Mouse (Mus musculus) cerebellum, adult 18-20 months (tissue): Measurements from ENCODE around the gene Fam189a1.
A peak's percentile ranks its signal among the peaks of the same experiment; 100 is the strongest.

ENCODE experiments used
- DNase-seq, 2 experiments: peaks; one replicate each; pipeline ENCODE4 v3.0.0; 2021

Gene Fam189a1

DNA sequence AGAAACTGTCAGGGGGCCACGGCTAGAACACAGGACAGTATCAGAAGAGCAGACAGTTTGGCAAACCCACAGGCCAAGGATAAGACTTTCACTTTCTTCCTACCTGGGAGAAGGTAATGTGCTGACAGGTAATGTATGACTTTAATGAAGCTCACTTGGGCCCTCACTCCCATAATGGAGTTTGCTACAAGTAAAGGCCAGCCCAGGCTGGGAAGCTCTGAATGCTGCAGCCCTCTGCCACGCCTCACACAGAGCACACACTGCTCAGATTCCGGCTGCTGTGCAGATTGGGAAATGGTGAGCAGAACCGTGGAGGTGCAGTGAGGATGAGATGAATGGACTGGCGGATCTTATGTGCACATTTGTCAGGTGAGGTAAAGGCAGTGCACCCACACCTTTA lies 211.7 kb downstream of the Fam189a1 start:
- no peak for DNase-seq

DNA sequence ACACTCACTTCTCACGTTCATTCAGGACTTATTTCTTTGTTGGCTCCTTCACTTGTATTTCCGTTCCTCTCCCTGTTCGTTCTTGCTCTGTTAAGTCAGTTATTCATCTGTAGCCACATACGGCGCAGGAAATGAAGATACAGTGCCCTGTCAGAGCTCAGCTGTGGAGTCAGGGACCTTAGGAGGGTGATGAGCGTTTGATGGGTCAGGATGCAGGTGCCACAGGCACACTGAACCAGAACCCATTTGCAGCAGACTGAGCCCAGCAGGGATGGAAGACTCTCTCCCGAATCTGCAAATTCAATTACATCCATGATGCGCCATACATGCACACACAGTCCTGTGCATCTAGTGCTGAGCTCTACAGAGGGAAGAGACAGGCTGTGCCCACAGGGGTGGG lies 212.2 kb downstream of the Fam189a1 start:
- DNase-seq: no peak

DNA sequence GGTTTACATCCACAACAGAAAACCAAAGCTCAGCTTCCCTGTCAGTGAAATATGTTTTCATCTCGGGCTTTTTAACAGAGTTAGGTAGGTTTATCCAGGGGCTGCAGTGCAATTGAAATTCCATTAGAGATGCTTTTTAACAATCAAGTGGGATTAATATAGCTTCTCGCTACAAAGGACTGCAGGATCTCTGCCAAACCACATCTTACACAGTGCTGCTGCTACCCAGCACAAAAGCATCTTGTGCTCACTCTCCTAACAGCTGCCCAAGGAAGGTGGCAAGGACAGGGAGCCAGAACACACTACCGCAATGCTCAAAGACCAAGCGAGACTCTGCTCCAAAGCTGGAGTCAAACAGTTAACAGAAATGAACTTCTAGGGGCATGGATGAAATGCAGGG lies 219.4 kb downstream of the Fam189a1 start:
- DNase-seq: no peak

DNA sequence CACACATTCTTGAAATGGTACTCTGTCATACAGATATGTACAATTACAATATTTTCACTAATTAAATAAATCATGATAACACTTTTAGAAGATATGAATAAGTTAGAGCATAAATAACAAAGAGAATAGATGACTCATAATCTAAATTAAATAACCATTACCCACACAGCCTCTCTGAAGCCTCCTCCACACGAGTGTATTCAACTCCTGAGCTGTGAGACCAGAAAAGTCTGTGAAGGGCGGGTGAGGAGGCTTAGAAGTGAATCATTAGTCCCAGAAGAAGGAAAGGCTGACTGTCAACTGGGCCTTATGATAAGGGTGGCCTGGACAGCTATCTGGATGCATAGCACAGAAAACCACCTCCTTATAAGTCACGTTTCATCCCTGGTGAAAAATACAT lies 222.3 kb downstream of the Fam189a1 start:
- no peak for DNase-seq

DNA sequence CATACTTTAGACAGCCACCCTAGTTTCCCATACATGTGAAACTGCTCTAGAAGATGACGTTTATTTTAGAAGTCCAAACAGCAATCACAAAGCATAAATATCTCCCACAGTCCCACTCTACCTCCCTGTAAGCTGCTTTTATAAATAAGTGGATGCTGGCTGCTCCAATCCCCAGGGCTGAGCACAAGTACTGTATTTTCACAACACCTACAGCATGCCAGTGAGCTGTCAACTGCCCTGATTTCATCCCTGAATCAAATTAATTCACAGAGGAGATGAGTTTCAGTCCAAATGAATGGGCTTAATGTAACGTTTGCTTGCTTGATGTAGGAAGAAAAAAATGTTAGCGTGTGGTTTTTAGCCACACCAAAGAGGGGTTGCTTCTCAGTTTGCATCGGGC lies 225.4 kb downstream of the Fam189a1 start:
- DNase-seq: no peak

DNA sequence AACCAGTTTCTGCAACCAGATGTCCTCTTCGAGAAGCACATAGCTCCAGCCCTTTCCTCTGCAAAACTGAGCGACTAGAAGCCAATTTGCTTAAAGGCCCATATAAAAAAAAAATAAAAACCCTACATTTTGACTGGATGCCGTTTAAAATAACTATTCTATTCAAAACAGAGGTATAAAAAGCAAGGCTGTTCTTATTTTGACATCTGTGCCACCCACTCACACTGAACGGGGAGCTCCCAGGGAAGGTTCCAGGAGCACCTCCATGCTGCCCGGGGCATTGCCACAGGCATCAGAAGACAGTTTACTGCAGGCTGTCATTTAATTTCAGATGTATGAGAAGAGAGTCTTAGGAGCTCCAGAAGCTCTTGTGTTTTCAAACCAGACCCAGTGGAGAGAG lies 232.5 kb downstream of the Fam189a1 start:
- DNase-seq: no peak

DNA sequence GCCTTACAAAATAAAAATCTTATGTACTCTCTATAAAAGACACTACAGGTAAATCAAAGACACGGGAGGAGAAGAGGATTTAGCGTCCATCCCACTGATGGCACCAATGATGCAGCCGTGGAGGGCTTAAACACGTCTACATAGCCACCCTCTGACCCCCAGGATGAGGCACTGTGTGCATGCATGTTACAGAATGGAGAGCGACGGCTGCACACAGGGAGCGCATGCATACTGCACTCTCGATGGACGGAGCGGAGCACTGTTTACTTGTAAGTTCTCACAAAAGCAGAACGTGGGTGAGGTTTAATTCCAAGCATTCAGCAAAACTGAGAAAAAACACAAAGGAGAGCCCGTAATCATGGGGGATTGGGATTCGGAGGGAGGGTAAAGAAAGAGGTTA lies 235.2 kb downstream of the Fam189a1 start:
- DNase-seq: no peak

DNA sequence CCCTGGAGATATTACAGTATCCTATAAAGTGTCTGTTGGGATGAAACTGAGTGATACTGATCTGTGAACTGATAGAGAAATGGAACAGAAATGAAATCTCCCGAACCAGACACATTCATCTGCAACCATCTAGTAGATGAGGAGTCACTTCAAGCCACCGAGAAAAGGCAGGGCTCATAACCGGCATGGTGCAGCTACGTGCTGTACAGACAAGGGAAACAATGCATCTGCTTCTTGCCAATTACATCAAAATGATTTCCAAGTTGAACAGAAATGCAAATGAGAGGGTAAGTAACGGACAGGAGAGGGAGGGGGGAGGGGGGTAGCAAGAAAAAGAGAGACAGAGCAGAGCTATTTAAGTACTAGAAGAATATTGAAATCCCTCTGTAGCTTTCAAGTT lies 235.6 kb downstream of the Fam189a1 start:
- no peak for DNase-seq

DNA sequence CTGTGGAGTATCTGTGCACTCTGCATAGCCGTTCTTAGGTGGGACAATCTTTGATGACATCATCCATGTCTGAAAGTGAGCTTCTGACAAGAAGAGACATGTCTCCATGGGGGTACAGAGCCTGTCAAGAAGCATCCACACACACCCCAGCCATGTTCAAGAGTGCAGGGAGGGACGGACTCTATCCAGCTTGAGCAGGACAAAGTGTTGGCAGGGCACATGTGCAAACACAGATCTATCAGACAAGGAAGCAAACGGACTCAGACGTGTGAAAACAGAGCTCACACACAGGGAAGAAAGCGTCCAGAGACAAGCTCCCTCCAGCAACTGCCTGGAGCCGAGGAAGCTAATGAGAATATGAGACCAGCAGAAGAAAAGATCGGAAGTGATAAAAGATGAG lies 239.7 kb downstream of the Fam189a1 start:
- DNase-seq: no peak

DNA sequence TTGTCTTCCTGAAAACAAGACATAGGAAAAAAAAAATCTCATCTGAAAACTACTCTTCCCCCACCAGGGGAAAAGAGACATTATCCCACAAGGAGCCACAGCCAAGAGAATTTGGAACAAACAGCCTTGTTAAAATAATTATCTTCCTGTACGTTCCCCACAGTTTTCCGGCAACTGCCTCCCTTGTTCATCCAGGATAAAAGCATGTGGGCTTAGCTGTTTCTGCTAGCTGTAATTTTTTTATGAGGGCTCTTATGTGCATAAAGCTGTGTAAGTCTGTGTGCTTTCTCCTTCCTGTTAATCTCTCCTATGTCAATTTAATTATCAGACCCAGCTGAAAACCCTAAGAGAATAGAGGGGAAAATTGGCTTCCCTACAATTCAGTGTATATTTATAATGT lies 241.2 kb downstream of the Fam189a1 start:
- DNase-seq: no peak

DNA sequence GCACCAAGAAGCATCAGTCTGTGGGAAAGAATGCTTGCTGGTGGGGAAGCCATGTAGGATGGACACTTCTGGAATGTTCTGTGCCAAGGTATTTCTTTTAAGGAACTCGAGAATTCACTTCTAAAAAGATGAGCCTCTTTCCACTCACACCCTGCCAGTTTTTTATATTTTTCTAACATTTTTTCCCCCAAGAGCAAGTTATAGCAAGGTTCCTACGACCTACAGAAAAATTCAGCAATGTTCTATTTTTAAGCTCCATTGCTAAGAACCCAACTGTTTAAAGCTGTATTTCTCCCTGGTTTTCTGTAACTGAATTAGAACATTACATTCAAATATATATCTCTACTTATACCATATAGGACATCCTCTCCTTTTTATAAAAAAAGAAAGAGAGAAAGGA lies 244.4 kb downstream of the Fam189a1 start:
- no peak for DNase-seq

DNA sequence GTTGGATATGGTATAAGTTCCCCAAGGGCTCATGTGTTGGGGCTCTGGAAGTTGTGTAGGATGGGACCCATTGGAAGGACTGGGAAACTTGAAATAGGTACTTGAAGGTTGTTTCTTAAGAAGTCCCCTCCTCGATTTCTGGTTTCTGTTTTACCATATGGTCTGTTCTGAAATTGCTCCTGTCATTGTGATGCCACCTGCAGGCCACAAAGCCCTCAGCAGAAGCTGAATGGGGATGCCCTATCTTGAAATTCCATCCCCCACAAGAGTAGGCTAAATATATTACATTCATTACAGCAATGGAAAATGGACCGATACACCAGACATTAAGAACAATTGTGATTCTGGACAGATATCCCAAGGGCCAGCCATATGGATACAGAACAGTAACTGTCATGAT lies 246.2 kb downstream of the Fam189a1 start:
- no peak for DNase-seq

DNA sequence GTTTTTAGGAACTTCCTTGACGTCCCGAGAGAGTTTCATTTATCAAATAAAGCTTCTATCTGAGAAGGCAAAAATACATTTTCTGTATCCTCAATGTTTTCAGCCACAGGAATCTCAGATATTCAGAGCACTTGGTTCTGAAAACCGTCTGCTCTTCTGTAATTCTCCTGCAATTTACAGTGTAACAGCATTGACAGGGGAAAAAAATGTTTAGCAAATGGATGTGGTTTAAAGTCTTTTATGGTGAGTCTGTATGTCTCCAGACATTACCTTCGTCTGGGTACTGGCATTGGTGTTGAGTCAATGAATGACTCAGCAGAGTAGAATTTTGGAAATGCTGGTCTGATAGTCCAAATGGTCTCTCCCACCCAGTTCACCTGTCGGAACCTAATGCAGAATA lies 249.4 kb downstream of the Fam189a1 start:
- DNase-seq: no peak

DNA sequence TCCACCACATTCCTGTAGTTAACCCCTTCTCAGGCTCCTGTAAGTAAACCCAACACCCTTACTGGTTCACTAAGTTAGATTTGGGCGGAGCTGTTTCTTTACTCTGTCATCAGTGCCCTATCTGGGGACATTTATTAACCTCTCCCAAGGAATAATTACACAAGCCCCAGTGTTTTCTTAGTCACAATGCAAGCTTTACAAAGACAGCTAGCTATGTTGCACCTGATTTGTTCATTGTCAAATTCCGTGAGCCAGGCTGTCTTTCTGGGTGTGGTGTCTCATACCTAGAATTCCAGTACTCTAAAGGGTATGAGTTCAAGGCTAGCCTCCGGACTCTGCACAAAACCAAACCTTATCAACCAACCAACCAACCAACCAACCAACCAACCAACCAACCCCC lies 250.9 kb downstream of the Fam189a1 start:
- DNase-seq: no peak

DNA sequence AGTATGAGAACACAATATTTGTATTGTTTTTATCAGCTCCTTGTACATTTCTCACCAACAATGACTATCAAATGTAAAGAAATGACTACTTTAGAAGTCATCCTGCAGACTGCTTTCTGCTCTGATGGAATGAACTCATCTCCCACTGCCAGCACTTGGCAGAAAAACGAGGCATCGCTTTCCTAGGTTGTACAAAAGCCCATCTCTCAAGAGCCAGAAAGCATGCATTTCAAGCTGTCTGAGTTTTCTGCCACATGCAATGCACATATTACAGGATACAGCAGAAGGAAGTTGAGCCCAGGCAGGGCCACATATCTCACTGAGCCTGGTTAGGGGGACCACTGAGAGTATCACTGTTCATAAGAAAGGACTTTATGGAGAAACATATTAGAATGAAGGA lies 256.1 kb downstream of the Fam189a1 start:
- no peak for DNase-seq

DNA sequence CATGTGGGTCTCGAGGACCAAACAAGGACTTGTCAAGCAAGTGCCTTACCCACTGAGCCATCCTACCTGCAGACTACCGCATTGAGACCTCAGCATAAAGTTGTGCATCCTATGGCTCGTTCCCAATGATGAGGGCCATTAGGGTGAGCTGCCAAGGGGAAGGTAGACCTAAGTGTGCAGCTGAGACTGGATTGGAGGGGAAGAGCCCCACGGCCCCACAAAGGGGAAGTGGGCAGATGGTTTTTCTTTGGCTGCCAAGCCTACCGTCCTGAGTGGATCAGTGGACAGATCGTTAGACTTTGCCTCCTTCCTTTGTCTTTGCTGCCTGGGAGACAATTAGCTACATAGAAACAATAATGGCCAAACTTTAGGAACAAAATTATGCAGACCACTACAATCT lies 259.8 kb downstream of the Fam189a1 start:
- no peak for DNase-seq

DNA sequence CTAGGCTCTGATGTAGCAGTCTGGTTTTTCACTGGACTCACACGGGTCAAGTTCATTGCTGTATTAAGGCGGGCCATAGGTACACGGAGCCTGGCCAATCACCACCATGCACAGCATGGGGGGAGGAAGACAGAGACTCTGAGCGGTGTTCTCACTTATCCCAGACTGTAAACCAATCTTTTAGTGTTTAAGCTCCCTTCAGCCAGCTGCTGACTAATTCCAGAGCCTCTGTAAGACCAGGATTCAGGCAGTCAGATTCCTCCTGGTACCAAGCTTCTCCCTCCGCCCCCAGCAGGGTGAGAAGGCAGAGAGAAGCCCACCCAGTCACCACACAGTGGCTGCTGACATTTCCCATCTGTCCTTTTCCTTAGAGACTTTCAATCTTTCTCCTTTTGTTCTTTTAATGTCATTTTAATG lies 260.7 kb downstream of the Fam189a1 start:
- DNase-seq: no peak

DNA sequence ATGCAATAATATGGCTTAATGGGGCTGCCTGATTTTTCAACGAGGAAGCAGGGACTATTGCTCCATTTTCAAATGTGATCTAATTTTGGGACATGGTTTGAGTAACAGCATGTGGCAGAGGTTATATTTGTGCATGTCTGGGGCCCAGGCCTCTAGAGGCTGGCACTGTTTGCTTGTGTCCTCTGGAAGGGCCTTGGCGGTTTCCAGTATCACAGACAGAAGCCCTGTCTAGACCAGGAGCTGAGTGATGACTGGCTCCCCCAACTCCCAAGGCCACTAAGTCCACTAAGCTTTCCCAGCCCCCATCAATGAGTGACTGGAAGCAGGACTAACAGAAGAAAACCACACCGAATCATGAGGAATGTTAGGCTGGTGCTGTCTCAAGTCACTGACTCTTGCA lies 265.2 kb downstream of the Fam189a1 start:
- DNase-seq: no peak

DNA sequence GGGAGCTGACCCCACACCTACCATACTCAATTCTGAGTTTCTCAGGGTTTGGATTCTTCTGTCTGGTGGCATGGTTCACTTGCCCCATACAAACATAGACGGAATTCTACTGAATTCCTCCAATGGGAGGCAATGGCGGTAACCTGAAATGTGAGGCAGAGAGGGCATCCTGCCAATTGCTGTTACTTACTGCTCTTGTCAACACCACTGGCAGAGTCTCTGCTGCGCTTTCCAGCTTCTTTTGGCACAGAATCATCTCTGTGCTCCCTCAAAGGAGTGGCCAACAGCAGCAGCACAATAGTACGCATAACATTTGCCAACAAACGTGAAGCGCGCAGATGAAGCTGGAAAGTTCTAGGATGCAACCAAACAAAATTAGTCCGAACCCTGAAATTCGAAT lies 266.5 kb downstream of the Fam189a1 start:
- DNase-seq: no peak

DNA sequence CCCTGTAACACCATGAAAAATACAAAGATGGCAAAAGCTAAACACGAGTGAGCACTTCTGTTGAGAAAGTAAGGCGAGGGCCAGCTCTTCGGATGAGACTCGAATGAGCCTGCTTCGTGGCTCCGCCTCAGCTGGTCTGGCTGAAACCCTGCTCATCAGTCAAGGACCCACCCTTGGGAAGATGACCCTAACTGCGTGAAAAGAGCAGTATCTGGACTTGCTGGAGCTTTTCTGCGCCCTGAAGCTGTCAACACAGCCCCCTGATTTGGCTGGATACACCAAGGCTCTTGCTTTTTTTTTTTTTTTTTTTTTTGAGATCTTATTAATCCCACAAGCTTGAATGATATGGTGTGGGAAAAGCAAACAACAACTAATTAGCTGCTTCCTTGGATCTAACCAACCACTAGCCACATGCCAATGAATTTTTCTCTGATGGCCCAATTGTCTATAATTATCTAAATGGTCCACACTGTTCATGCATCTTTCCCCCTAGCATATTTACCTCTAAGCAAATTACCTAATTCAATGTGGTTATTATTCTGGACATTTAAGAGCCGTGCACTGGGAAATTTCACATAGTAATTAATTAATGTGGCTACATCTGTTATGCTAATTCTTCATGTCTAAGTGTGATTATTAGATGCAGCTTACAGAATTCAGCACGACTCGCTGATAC lies 272.0 kb downstream of the Fam189a1 start:
- no peak for DNase-seq

DNA sequence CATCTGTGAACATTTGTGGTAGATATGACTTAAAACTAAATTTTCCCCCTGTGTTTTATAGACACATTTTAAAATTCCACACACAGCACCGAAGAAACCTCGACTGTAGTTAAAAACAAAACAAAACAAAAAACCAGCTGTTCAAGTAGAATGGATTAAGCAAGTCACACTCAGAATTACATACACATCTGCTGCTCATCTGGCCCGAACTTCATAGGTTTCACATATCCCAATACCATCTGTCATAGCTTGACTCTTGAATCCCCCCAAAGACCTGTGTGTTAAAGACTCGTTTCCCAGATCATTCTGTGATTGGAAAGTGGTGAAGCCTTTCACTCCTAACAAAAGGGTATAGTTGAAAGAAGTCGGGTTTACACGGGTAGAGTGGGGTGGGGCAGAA lies 274.1 kb downstream of the Fam189a1 start:
- no peak for DNase-seq

DNA sequence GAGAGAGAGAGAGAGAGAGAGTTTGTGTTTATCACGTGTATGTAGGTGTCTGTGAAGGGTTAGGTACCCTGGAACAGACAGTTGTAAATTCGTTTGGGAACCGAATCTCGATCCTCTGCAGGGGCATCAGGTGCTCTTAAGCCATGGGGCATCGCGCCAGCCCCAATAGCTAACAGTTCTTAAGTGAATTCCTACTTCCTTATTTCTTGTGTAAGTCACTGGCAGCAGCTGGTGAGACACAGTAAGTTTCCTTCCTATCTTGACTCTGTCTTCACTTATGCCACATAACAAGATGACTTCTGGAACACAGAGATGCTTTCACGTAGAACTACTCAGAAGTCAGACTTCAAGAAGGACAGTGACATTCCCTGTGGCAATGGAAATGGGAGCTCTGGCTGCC lies 275.0 kb downstream of the Fam189a1 start:
- DNase-seq: no peak

DNA sequence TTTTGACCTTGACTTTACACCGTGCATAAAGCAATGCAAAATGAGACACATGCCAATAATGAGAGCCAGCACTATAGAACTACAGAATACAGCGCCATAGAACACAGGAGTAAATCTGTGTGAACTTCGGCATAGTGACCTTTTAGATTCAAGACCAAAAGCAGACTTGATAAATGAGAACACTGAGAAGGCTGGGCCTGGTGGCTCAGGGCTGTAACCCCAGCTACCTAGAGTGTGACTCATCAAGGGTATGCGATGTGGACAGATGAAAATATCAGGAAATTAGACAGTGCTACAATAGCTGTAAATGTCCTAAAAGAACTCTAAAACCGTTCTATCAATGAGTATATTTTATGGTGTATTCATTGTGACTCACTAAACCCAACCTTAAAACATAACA lies 276.0 kb downstream of the Fam189a1 start:
- DNase-seq: no peak

DNA sequence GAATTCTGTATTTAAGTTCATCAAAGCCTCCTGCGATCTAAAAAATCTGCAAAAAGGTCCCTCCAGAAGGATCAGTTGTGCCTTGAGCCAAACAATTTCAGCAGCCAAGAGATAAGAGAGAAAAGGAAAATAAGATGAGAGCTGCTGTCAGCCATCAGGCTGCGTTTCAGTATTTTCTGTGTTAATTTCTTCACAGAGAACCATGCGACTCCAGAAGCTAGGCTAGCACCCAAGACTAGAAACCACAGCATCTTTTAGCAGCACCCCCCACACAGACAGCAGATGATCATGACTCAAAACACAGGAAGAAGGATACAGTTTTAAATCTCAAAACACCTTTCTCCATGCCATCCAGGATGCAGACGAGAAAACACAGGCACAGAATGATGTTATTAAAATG lies 281.4 kb downstream of the Fam189a1 start:
- no peak for DNase-seq

DNA sequence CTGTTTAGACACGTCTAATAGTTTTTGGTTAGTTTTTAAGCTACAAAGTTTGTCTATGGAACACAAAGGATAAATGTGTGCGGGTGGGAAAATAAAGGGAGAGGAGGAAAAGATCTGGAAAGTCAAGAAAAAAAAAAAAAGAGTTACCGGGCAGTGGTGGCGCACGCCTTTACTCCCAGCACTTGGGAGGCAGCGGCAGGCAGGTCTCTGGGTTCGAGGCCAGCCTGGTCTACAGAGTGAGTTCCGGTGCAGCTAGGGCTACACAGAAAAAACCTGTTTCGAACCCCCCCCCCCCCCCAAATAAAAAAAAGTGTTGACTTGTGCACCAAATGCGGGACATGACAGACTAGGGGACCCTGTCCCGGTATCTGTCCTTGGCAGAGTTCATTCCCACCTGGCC lies 283.1 kb downstream of the Fam189a1 start:
- DNase-seq: no peak

DNA sequence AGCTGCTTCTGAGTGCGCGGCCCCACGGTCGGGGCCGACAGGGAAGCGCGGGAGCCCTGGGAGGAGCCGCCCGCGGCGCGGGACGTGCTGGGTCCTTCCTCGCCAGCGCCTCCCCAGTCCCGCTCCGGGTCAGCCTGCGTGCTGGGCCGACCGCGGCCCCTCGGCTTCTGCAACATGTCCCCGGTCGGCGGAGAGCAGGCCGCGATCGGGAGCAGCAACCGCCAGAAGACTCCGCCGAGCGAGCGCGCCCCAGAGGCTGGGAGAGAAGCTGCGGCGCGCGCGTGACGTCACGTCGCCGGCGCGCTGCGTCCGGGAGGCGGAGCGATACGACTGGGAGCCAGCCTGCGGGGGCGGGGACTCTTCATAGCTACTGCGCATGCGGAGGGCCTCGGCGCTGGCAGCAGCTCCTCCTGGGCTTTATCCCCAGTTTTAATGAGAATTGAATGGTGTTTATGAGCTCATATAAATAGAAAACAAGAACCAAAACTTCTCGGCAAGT lies 283.6 kb downstream of the Fam189a1 start, which contains the start of gene Nsmce3:
Gene Nsmce3, minus strand, starts transcription at position 255 of the 499 bp plus-strand sequence.
- peak; percentile 96 to 99 for DNase-seq
